Mouse (Mus musculus) heart, embryonic 11.5 days (tissue): Measurements from ENCODE around the gene Slc6a6. TPM values are rescaled to one million over a fixed set of nuclear protein-coding genes. Genes with fewer than 3 reads are reported as not detected.
A peak's percentile ranks its signal among the peaks of the same experiment; 100 is the strongest.

ENCODE experiments used
- ATAC-seq: fragments of 200-750 bp; cut with Nextera tagmentation; replicated peaks from 2 replicates; pipeline ENCODE4 v1.8.0; 2017; ENCODE audit warnings: moderate library complexity; ENCODE audit not compliant: insufficient number of reproducible peaks, low FRiP score, low TSS enrichment
- H3K27ac ChIP-seq: fragments of 300-500 bp; sonication (generic); 2 replicates; pipeline ENCODE4 v1.5.1; 2014; ENCODE audit warnings: mild to moderate bottlenecking, low read depth, low read length
- H3K27me3 ChIP-seq: fragments of 300-500 bp; sonication (generic); 2 replicates; pipeline ENCODE4 v1.6.1; 2014; ENCODE audit warnings: mild to moderate bottlenecking, low read length, mixed read lengths; ENCODE audit not compliant: control insufficient read depth, insufficient read depth
- H3K36me3 ChIP-seq: fragments of 300-500 bp; sonication (generic); 2 replicates; pipeline ENCODE4 v1.6.1; 2014; ENCODE audit warnings: mild to moderate bottlenecking, low read length, moderate library complexity, mixed read lengths; ENCODE audit not compliant: control insufficient read depth, insufficient read depth
- H3K4me1 ChIP-seq: fragments of 300-500 bp; sonication (generic); 2 replicates; pipeline ENCODE4 v1.6.1; 2014; ENCODE audit warnings: low read length; ENCODE audit not compliant: control insufficient read depth, insufficient read depth
- H3K4me2 ChIP-seq: fragments of 300-500 bp; sonication (generic); 2 replicates; pipeline ENCODE4 v1.6.1; 2014; ENCODE audit warnings: mild to moderate bottlenecking, moderate library complexity
- H3K4me3 ChIP-seq: fragments of 300-500 bp; sonication (generic); 2 replicates; pipeline ENCODE4 v1.5.1; 2014; ENCODE audit warnings: low read depth, low read length
- H3K9ac ChIP-seq: fragments of 300-500 bp; sonication (generic); 2 replicates; pipeline ENCODE4 v1.6.1; 2014; ENCODE audit warnings: mild to moderate bottlenecking, low read depth, low read length, moderate library complexity
- H3K9me3 ChIP-seq: fragments of 300-500 bp; sonication (generic); replicated peaks from 2 replicates; pipeline ENCODE4 v1.6.1; 2016; ENCODE audit warnings: low read length; ENCODE audit not compliant: control insufficient read depth
- WGBS: fragments of 180-500 bp; shearing (Covaris S2); extraction: QIAGEN DNeasy Blood & Tissue Kit; methylation state at CpG from one replicate; pipeline ENCODE4 v1.1.7; 2014; ENCODE audit not compliant: insufficient replicate concordance; 5-methylcytosine and 5-hydroxymethylcytosine counted together
- polyA plus RNA-seq: library from polyadenylated mRNA; unstranded; fragments of >200 nt; fragmentation: Nextera tagmentation; extraction: Ambion mirVana; gene quantifications from 2 replicates; pipeline ENCODE4 v1.2.1, GENCODE M21; 2014

Gene Slc6a6
- polyA plus RNA-seq, 1 experiment from 2014 or later, result 63.0 TPM

GRCm38 (mm10) chr6:91663616-91664015 lies 20.2 kb upstream of the Slc6a6 start:
- no peak overlapping the region for H3K4me3 ChIP-seq
- WGBS, result 67% methylated on average over 6 of the region's 6 CpGs
- no peak overlapping the region for H3K9ac ChIP-seq
- H3K27ac ChIP-seq, result no peak overlapping the region
- peaks cover 15% of the 10 kb centered on the region for H3K4me1 ChIP-seq
- H3K36me3 ChIP-seq, result no peaks in the 10 kb centered on the region
- no peaks in the 10 kb centered on the region for H3K9me3 ChIP-seq
- no peak overlapping the region for H3K4me2 ChIP-seq
- no peaks in the 10 kb centered on the region for H3K27me3 ChIP-seq
- ATAC-seq, result no peak

GRCm38 (mm10) chr6:91665267-91665666 lies 18.6 kb upstream of the Slc6a6 start:
- H3K27ac ChIP-seq, result no peak overlapping the region
- no peak overlapping the region for H3K4me3 ChIP-seq
- no peak overlapping the region for H3K9ac ChIP-seq
- H3K27me3 ChIP-seq, result no peaks in the 10 kb centered on the region
- no peaks in the 10 kb centered on the region for H3K36me3 ChIP-seq
- no peaks in the 10 kb centered on the region for H3K9me3 ChIP-seq
- WGBS, result 82% methylated on average over 6 of the region's 6 CpGs
- H3K4me1 ChIP-seq, result peaks cover 3% of the 10 kb centered on the region
- ATAC-seq, result no peak
- no peak overlapping the region for H3K4me2 ChIP-seq

- no peaks in the 10 kb centered on the region for H3K36me3 ChIP-seq
- no peak overlapping the region for H3K9ac ChIP-seq
- H3K4me3 ChIP-seq, result no peak overlapping the region
- no peaks in the 10 kb centered on the region for H3K4me1 ChIP-seq
- WGBS, result 82% methylated on average over 3 of the region's 3 CpGs
- no peak for ATAC-seq
- no peak overlapping the region for H3K4me2 ChIP-seq
- no peak overlapping the region for H3K27ac ChIP-seq
- no peaks in the 10 kb centered on the region for H3K9me3 ChIP-seq
- H3K27me3 ChIP-seq, result no peaks in the 10 kb centered on the region
These were observed 17.7 kb upstream of the Slc6a6 start for GRCm38 (mm10) chr6:91665990-91666700.

GRCm38 (mm10) chr6:91667141-91667540 lies 16.7 kb upstream of the Slc6a6 start:
- H3K27me3 ChIP-seq, result no peaks in the 10 kb centered on the region
- no peak overlapping the region for H3K9ac ChIP-seq
- no peak overlapping the region for H3K4me2 ChIP-seq
- no peak overlapping the region for H3K4me3 ChIP-seq
- no peaks in the 10 kb centered on the region for H3K36me3 ChIP-seq
- no peak overlapping the region for H3K27ac ChIP-seq
- 75% methylated on average over 4 of the region's 4 CpGs for WGBS
- H3K4me1 ChIP-seq, result no peaks in the 10 kb centered on the region
- H3K9me3 ChIP-seq, result no peaks in the 10 kb centered on the region
- ATAC-seq, result no peak

- Histone ChIP-seq H3K27me3 (no peaks in the 10 kb centered on the region), H3K27ac (no peak overlapping the region), H3K9me3 (no peaks in the 10 kb centered on the region), H3K4me2 (no peak overlapping the region), H3K9ac (no peak overlapping the region), H3K4me1 (0 out of 2 replicates have a peak, but pooled peaks cover 4% of the 10 kb centered on the region), H3K36me3 (no peaks in the 10 kb centered on the region), H3K4me3 (no peak overlapping the region)
- WGBS, result 57% methylated on average over 5 of the region's 5 CpGs
- no peak for ATAC-seq
These were observed 15.6 kb upstream of the Slc6a6 start for GRCm38 (mm10) chr6:91668276-91668675.

GRCm38 (mm10) chr6:91669270-91669669 lies 14.6 kb upstream of the Slc6a6 start:
- WGBS, result 58% methylated on average over 4 of the region's 4 CpGs
- no peak for ATAC-seq

GRCm38 (mm10) chr6:91670224-91670623 lies 13.6 kb upstream of the Slc6a6 start:
- no peak overlapping the region for H3K4me2 ChIP-seq
- H3K9me3 ChIP-seq, result no peaks in the 10 kb centered on the region
- H3K27me3 ChIP-seq, result no peaks in the 10 kb centered on the region
- peaks cover 11% of the 10 kb centered on the region for H3K4me1 ChIP-seq
- H3K9ac ChIP-seq, result 0 out of 2 replicates have a peak overlapping the region, but pooled peaks have one; percentile 22
- no peak overlapping the region for H3K27ac ChIP-seq
- no peaks in the 10 kb centered on the region for H3K36me3 ChIP-seq
- no peak for ATAC-seq
- 64% methylated on average over 6 of the region's 6 CpGs for WGBS
- no peak overlapping the region for H3K4me3 ChIP-seq

More at GRCm38 (mm10) chr6:91669270-91669669, 14.6 kb upstream of the Slc6a6 start:
- Histone ChIP-seq H3K4me2 (no peak overlapping the region), H3K9ac (no peak overlapping the region), H3K4me1 (peaks cover 6% of the 10 kb centered on the region; the same call in 1 of the 2 replicates), H3K36me3 (no peaks in the 10 kb centered on the region), H3K27me3 (no peaks in the 10 kb centered on the region), H3K27ac (no peak overlapping the region), H3K9me3 (no peaks in the 10 kb centered on the region), H3K4me3 (no peak overlapping the region)

- Histone ChIP-seq H3K9me3 (no peaks in the 10 kb centered on the region), H3K9ac (no peak overlapping the region), H3K27me3 (no peaks in the 10 kb centered on the region), H3K36me3 (no peaks in the 10 kb centered on the region), H3K4me2 (no peak overlapping the region), H3K4me3 (no peak overlapping the region), H3K27ac (0 out of 2 replicates have a peak overlapping the region, but pooled peaks have one; percentile 3), H3K4me1 (peaks cover 28% of the 10 kb centered on the region)
- WGBS, result 20% methylated on average over 5 of the region's 5 CpGs
- ATAC-seq, result no peak
These were observed 9.0 kb upstream of the Slc6a6 start for GRCm38 (mm10) chr6:91674757-91675350.
